Mouse (Mus musculus): ENCODE results near the gene Veph1.
"Not testable (repeated sequence)": the region's sequence is repeated elsewhere in the genome, so short reads cannot be mapped to it uniquely, and the experiment has no call there.

Gene Veph1

DNA sequence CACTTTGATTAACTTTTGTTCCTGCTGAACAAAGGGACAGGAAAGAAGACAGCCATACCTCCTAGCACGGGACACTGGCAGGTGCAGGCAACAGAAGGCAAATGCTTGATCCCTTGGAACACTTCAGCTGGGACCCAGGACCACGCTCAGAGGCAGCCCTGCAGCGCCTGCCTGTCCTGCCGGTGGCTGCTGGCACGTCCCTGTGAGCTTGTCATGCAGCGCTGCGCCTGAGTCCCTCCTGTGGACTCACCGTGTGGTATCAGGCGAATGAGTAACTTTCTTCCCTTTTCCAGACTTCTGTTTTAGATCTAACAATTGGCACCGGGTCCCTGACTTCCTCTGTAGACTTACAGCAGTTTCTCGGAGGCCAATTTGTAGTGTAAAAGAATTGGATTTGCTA is at the start of gene Veph1:
TSS of gene Veph1 (minus strand) at position 293 of the 400 bp plus-strand sequence.
- DNase-seq (ENCODE audit: low spot score in 2 of 2) = no peak

DNA sequence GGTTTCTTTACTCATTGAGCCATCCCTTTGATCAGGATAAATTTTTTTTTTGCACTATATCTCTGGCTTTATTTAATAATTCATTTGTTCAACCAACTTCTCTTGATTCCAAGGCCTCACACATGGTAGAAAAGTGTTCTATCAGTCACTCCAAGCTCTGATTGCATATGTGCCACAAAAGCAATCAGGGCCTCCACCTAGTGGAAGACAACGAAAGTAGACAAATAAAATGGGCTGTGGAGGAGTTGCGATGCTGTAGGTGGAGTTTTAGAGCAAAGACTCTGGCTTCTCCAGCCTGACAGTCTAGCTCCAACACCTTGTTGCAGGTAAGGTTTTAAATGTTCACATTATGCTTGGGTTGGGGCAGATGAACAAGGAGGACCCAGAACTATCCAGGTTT is 44.1 kb upstream of the Veph1 start:
- DNase-seq (ENCODE audit: low spot score in 2 of 2) = no peak

DNA sequence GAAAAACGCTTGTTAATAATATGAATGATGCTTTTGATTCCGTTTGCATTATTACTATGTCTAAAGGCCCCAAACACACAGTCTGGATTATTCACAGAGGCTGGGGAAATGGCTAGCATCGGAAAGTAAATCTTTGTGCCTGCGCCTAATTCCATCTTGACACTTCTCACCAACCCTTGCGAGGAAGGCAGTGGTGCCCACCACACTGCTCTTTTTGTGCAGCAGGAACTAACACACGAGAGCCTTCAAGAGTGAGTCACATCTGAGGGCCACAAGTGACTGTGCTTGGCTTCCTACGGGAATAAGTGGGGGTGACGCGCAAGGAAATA is 35.7 kb upstream of the Veph1 start:
- no peak for DNase-seq (ENCODE audit: low spot score in 2 of 2)

DNA sequence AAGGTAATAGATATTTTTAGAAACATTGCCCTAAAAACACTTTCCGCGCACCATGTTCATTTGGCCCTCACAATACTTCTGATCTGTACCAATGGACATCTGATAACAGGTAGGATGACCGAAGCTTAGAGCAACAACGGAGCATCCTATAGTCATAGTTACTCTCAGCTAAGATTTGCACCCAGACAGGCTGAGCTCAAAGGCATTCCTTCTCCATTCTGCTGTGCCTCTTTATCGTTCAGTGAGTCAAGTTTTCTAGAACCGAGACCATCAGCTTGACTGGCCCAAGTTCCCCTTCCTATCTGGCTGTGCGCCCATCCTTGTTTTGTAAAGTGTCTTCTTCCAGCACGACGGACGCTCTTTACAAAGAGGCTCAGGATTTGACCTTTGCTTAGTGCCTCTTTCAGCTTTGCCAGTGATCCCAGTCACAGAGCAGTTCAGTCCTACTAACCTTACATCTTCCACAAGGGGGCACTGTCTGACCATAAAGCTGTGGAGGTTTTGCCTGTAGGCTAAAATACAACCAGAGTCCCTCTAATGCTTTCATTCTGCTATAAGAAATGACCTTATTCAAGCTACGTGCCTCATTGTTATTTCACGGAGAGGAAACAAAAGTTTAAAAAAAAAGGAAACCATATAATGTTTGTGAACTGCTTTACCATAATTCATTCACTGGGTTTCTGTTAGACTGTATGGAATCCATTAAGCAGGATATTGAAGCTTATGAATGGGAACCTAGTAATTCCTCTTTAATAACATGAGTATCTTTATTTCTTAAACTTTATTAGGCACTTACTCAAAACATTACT is 35.2 kb upstream of the Veph1 start:
- DNase-seq (ENCODE audit: low spot score in 2 of 2) = peak; percentile 22 to 24

DNA sequence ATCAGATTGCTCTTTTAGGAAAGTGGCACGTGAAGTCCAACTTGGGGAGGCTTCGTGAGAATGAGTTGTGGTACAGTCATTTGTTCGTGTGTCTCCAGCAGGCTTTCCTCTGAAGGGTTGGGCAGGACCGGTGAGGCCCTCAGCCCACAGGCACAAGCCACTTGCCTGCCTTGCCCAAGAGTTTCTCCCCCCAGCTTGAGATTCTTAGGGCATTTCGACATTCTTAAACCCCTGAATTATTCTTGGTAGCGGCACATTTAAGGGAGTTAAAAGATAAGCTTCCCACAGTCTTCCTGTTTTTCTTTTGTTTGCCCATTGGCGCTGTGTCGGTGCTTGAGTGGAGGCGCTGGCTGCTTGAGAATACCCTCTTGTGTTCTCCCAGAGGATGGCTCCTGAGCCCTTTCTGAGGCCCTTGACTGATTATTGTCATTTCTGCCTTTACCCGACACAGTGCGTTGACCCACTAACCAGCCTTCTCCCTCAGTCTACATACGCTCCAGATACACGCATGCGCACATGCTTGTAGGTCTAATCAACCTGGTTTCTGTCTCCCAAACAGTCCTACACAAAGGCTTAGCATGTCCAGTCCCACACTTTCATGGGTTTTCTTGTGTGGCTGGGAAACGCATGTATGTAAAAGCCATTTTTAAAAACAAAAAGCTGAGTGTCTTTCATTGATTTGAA is 34.4 kb upstream of the Veph1 start:
- DNase-seq (ENCODE audit: low spot score in 2 of 2) = no peak

DNA sequence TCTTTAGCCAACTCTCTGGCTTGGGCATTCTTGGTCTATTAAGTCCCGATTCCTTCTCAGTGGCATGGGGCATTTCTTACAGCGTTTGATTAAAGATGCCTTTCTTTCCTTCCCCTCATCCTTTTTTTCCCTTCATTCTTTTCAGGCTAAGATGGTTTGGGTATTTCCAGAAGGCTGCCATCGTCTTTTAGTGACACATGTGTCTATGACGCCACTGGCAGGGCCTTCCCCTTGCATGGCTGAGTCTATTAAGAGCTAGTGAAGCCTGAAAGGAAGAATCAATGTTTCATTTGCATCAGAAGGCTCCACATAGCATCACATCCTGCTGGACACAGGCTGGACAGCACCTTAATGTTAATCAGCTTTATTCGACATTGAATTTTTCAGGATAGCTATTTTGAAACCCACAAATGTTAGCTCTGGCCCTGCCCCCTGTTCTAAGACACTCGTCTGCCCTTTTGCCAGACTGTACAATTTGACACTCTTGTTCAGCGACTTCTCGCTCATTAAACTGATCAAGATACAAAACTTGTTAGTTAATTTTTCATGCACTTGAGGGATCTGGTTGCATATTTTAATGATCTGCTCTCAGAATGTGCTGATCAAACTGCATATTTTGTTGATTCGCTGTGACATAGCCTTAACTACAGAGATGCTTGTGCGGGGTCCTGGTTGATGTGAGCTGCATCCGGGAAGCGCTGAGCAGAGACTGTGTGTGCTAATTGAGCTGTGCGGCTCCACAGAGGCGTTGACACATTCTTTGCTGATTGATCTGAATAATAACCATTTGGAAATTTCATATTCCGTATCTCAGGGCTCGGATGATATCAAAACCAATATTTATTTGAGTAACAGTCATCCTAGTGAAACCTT is 29.6 kb upstream of the Veph1 start:
- no peak for DNase-seq (ENCODE audit: low spot score in 2 of 2)

DNA sequence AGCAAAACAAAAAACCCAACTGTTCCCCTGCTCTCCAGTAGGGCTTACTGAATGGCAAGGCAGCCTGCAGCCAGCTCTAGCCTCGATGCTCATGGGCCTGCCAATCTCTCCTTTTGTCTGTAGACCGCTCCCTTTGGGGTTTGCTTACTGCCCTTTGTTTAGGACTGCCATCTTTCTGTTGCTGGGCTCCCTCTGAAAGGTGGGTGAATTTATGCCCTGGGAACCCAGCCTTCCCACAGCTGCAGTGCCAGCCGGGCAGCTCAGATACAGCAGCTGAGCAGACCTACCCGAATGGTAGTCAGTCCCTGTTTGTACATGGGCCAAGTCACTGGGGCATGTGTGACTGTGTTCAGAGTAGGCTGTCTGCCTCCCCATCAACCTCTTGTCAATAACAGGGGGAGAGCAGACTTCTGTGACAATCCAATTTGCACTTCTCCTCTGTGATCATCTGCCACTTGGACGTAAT is 28.9 kb upstream of the Veph1 start:
- no peak for DNase-seq (ENCODE audit: low spot score in 2 of 2)

DNA sequence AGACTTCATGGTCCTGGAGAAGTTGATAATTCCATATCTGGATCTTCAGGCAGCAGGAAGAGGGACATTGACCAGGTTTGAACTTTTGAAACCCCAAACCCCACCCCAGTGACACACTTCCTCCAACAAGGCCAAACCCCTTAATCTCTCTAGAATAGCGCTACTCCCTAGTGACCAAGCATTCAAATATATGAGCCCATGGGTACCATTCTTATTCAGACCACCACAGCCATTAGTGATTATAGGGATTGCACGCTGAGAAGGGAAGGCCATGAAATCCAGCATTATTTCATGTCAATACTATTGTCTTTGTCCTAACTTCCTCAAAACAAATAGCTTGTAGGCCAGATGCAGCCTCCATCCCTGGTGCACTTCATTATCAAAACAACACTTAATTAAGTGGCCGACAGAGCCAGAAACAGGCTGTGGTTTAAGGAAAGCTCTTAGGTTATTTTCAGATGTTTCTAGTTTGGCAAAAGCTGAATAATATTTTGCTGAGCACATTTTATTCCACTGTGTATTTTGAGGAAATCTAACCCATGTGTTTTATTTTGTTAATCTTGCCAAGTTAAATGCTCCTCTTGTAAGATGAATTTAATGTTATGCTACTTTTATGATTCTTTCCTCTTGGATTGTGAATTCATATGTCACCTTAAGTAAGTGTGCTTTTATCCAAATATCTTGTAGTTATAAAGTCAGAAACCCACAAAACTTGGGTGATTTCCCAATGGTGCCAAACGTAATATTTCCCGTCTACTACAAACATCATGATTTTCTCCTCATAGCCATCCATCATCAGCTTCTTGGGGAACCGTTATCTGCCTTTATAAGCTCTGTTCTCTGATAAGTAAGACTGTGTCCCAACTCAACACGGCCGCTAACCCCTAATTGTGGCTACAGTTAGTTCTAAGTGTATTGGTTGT is 18.4 kb upstream of the Veph1 start:
- no peak for DNase-seq (ENCODE audit: low spot score in 2 of 2)

DNA sequence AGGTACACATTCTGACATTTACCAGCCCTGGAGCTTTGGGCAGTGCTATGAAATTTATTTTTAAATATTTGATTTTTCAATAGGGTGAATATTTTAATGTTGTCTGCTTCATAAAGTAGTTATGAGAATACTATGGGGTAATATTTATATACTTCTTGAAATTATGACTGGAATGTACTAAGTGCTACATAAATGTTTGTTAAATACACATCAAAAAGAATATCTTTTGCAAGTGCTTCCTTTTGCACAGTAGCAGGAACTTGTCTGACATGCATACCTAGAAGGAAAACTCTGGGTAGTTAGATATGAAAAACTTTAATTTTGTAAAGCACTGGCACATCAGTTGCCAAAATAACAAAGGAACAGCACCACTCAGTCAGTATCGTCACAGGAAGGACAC is 13.9 kb upstream of the Veph1 start:
- no peak for DNase-seq (ENCODE audit: low spot score in 2 of 2)

DNA sequence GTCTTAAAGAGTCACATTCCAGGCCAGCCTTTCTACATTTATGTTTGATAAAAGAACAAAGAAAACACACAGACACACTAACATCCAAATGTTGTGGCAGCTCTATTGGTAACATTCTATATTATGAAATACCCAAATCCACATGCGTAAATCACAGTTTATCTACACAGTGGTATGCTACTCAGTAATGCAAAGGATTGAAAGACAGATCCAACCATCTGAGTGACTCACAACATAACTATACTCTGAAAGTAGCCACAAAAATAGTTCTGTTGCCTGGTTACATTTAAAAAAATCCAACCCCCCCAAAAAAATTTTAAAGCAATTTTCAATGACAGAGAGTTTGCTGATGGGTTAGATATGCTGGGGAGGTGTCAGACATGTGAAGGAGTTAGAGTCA is 12.9 kb upstream of the Veph1 start:
- DNase-seq (ENCODE audit: low spot score in 2 of 2) = no peak

DNA sequence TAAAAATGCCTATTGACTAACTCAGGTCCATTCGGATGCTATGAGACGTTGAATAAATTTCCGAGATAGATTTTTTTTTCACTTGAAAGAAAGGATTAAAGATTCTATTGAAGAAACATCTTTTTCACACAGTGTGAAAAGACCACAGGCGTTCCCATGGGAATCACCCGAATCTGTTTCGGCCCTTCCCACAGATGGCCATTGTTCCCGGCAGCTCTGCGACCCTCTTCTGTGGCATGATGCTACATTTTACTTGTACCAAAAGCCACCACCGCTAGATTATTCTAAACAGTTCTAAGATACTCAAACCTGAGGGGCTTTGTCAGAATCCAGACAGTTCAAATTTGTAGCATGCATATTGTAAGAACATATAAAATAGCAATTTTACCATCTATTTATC is 1.4 kb downstream of the Veph1 start:
- DNase-seq (ENCODE audit: low spot score in 2 of 2) = no peak

DNA sequence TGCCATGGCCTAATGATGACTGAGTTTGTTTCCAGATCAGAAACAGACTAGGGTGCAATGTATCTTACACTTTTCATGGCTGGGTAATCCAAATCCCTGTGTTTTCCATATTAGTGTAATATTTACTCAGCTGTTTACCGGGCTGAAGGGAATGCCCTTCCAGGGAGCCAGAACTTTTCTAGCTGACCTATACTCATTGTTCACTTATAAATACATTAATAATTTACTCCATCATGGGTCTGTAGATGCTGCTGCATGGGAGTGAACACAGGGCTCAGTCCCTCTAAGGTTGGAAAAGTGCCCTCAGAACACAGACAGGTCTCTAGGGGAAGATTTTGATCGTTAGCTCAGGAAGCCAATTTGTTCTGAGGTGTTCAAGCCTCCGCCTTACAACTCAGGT is 1.9 kb downstream of the Veph1 start:
- DNase-seq (ENCODE audit: low spot score in 2 of 2) = no peak

DNA sequence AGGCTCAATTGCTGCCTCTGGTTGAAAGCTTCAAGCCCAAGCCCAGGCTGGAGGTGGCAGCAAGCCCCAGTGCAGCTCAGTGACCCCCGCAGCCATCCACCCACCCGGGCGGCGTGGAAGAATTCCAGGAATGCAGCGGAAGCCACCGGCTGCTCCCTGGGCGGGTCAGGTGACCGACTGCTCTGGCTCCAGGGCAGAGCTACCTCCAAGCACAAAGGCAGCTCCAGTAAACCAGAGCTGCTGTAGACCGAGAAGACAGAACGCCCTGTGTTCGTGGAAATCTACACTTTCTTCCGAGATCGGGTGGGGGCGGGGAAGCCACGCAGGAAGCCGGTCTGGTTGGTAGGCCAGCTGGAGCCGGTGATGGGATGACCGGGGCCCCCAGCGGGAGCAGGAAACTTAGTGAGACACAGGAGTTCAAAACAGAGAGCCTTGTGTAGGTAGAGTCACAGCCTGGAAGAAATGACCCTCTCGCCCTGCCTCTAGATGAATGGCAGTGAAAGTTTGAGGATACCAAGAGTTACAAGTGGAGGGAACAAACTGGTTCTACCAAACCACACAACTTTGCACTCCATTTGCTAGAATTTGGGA is 4.2 kb downstream of the Veph1 start:
- DNase-seq (ENCODE audit: low spot score in 2 of 2) = no peak

DNA sequence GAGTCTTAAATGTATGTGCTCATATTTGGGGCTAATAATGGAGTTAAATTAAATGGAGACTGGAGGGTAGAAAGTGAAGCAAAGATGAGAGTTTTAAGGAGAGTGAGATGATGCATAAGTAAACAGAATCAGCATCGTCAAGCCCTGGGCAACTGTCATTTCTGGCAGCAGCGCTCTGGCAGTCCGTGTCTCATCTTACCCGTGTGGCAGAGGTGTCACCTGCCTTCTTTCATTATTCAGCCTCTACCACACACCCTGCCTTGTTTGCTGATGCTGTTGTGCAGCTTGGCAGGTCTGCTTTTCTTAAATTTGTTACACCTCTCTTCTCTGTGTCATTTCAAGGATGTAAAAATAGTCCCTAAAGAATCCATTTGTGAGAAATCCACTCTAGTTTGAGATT is 33.4 kb downstream of the Veph1 start:
- no peak for DNase-seq (ENCODE audit: low spot score in 2 of 2)

DNA sequence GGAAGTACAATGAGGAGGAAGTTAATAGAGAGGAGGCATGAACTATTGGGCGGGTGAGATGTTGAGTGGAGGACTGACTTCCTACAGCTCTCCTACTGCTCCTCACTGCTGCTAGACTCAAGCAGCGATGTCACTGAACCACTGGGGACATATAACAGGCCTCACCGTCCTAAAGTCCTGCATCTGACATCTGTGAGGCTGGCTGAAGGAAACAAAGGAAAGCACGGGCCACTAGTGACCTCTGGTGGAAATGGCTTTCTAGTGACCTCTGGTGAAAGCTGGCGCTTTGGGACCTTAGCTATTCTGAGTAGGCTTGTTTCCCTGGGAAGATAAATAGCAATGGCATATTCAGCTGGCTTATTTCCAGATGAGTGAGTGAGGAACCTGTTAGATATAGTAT is 34.3 kb downstream of the Veph1 start:
- DNase-seq (ENCODE audit: low spot score in 2 of 2) = no peak

DNA sequence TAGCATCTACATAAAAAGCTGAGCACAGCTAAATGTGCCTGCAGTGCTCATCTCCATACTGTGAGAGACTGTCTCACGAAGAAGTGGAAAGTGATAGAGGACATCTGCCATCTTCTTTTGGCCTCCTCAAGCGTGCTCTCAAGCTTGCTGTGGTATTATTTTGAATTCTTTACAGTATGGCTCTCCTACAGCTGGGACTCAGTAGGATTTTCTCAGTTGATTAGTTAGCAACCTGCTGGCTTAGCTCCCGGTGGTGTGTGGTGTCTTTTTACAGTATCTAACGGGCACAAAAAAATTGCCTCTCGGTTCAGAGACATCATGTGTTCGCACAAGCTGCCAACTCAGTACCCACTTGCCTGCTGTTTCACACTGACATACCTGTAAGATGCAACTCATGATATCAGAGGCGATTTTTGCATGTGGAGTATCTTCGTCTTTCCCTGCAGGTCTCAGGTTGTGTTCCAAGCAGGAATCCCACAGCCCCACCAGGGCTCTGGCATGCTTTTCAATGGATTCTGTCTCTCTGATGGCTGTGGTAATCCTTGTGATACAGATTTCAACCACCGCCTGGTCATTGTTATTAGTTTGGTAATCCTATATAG is 42.0 kb downstream of the Veph1 start:
- DNase-seq (ENCODE audit: low spot score in 2 of 2) = peak in 1 of 2 experiments; percentile 19

DNA sequence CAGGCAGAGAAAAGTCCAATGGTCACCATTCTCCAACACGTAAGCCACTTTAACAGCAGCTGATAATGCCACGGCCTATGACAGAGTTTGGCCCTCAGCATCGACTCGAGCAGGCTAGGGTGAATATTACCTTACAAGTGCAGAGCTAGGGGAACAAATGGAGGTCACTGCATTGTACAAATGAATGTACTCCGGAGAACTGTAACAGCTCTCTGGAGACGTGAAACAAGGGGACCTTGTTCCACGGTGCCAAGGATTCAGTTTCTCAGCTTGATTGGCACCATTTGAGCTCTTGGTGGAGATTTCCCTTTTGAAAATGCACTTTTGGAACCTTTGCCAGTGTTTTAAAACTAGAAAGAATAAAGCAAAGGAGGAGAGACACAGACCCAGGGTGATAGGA is 44.8 kb downstream of the Veph1 start:
- DNase-seq (ENCODE audit: low spot score in 2 of 2) = no peak

DNA sequence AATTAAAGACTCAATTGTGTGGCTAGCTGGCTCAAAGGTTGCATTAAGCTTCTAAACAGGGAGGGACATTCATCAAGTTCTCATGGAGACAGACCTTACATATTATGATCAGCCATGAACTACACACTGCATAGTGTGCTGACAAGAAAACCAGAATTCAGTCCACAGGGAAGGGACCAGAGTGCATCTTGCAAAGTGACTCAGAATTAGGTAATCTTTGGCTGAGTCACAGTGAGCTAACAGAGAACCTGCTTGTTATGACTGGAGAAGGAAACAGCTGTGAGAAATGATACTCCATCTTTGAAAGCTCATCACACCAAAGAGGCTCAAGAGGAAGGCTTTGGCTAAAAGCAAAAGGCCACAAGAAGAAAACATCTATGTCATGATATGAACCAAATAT is 56.2 kb downstream of the Veph1 start:
- DNase-seq (ENCODE audit: low spot score in 2 of 2) = no peak

DNA sequence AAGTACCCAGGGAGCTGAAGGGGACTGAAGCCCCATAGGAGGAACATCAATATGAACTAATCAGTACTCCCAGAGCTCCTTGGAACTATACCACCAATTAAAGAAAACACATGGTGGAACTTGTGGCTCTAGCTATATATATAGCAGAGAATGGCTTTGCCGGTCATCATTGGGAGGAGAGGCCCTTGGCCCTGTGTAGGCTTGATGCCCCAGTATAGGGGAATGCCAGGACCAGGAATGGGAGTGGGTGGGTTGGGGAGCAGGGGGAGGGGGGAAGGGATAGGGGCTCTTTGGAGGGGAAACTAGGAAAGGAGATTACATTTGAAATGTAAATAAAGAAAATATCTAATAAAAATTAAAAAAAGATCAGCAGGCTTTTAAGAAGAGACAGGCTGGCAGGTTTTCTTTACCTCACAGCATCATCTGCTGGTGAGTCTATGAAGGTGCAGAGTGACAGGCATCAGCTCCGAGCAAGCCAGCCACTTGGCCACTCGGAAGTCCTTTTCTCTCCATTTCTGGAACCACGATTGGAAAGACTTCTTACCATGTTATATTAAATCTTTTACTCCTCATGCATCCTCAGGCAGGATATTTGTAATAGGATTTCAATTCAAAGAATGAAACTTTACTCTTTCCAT is 60.3 kb downstream of the Veph1 start:
- not testable (repeated sequence) for DNase-seq (ENCODE audit: low spot score in 2 of 2)

DNA sequence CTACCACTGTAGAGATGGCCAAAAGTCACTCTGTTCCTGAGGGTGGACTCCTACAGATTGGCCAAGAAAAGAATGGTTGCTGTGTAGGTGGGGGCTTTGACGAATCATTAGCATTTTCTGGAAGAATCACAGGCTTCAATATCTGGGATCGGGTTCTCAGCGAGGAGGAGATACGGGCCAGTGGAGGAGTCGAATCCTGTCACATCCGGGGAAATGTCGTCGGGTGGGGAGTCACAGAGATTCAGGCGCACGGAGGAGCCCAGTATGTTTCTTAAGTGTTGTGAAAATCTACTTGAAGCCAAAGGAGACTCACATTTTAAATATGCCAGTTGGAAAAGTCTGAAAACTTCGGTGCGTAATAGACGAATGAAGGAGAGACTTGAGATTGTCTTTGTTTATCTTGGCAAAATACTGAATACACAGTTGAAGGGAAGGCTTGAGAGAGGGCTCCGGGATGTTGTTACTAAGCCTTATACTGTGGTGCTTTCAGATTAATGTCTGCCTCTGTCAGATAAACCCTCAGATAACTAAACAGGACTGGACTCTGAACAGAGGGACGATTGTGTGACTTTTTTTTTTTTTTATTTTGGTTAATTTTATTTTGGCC is 71.6 kb downstream of the Veph1 start:
- no peak for DNase-seq (ENCODE audit: low spot score in 2 of 2)

Measured in right cerebral cortex, postnatal 36 days (tissue).